Mouse (Mus musculus) thymus, adult 2 months (tissue): ENCODE data around the gene Twnk. TPM values are rescaled to one million over a fixed set of nuclear protein-coding genes. Genes with fewer than 3 reads are reported as not detected.

Experiments used
- DNase-seq: peaks from one replicate; pipeline ENCODE4 v3.0.0; 2021
- H3K27ac ChIP-seq: fragments of 200-500 bp; 2 replicates; pipeline ENCODE4 v1.5.1; 2012; ENCODE audit warnings: low read length, control low read depth; ENCODE audit not compliant: control insufficient read depth, insufficient read depth
- H3K27me3 ChIP-seq: fragments of 200-500 bp; 2 replicates; pipeline ENCODE4 v1.6.1; 2012; ENCODE audit warnings: mild to moderate bottlenecking, low read length, moderate library complexity, mixed read lengths; ENCODE audit not compliant: control insufficient read depth, insufficient read depth
- H3K36me3 ChIP-seq: fragments of 200-500 bp; 2 replicates; pipeline ENCODE4 v1.6.1; 2012; ENCODE audit warnings: mild to moderate bottlenecking, low read length, moderate library complexity; ENCODE audit not compliant: control insufficient read depth, insufficient read depth
- H3K4me1 ChIP-seq: fragments of 200-500 bp; replicated peaks from 2 replicates; pipeline ENCODE4 v1.6.1; 2012; ENCODE audit warnings: low read length; ENCODE audit not compliant: control insufficient read depth, insufficient read depth
- H3K4me3 ChIP-seq: fragments of 200-500 bp; 2 replicates; pipeline ENCODE4 v1.5.1; 2012; ENCODE audit warnings: mild to moderate bottlenecking, low read length, control low read depth, moderate library complexity; ENCODE audit not compliant: control insufficient read depth, insufficient read depth
- CTCF ChIP-seq: fragments of 200-500 bp; IDR thresholded peaks from 2 replicates; pipeline ENCODE4 v1.5.1; 2012; ENCODE audit warnings: mild to moderate bottlenecking, control low read depth, low read length, moderate library complexity, borderline replicate concordance; ENCODE audit not compliant: control insufficient read depth, poor library complexity, insufficient read depth; ENCODE audit errors: extremely low read depth
- POLR2A ChIP-seq: fragments of 200-500 bp; IDR thresholded peaks from 2 replicates; pipeline ENCODE4 v1.6.1; 2012; ENCODE audit warnings: mild to moderate bottlenecking, low read length, control low read depth, moderate library complexity; ENCODE audit not compliant: control insufficient read depth, poor library complexity, insufficient read depth; ENCODE audit errors: extremely low read depth
- WGBS: fragments of 180-500 bp; shearing (Covaris S2); methylation state at CpG from one replicate; pipeline ENCODE4 v1.1.7; 2018; 5-methylcytosine and 5-hydroxymethylcytosine counted together
- polyA plus RNA-seq: library from polyadenylated mRNA; depleted of rRNA; stranded (reverse); fragments of >200 nt; gene quantifications from 2 replicates; pipeline ENCODE4 v1.2.3, GENCODE M21; 2012

Gene Twnk
- polyA plus RNA-seq, 1 experiment: 11.6 TPM

GRCm38 (mm10) chr19:44988321-44988720 is 17.1 kb upstream of the Twnk start:
- Histone ChIP-seq H3K4me1 (peaks cover 20% of the 10 kb centered on the region), H3K27ac (no peak overlapping the region), H3K36me3 (peaks cover 1% of the 10 kb centered on the region; the same call in 1 of the 2 replicates), H3K27me3 (peaks cover 2% of the 10 kb centered on the region; the same call in 1 of the 2 replicates), H3K4me3 (no peak overlapping the region)
- TF ChIP-seq CTCF (no peak), POLR2A (no peak)
- no peak for DNase-seq
- 69% methylated on average over 9 of the region's 9 CpGs for WGBS

- Histone ChIP-seq H3K27me3 (peaks cover 2% of the 10 kb centered on the region; the same call in 1 of the 2 replicates), H3K36me3 (no peaks in the 10 kb centered on the region), H3K27ac (no peak within 1 kb of the TSS), H3K4me3 (peak within 1 kb of the TSS; percentile 43), H3K4me1 (peaks cover 20% of the 10 kb centered on the region)
- TF ChIP-seq POLR2A: no peak
- peak; percentile 47; the same call in 1 of the 2 replicates for TF ChIP-seq CTCF
- peak; percentile 46 for DNase-seq
- WGBS: 2% methylated on average over 58 of the region's 58 CpGs
Observed at GRCm38 (mm10) chr19:44988831-44989566, 16.5 kb upstream of the Twnk start, which contains the start of gene Sema4g. TSS of gene Sema4g (plus strand) at chr19:44989101.

- no peaks in the 10 kb centered on the region for H3K36me3 ChIP-seq
- DNase-seq: no peak
- WGBS: 41% methylated on average over 22 of the region's 22 CpGs
- H3K4me3 ChIP-seq: peak overlapping the region; percentile 43
- H3K4me1 ChIP-seq: peaks cover 20% of the 10 kb centered on the region
- TF ChIP-seq POLR2A: no peak
- TF ChIP-seq CTCF: no peak
- H3K27me3 ChIP-seq: peaks cover 2% of the 10 kb centered on the region; the same call in 1 of the 2 replicates
- H3K27ac ChIP-seq: no peak overlapping the region
Observed at GRCm38 (mm10) chr19:44989567-44990495, 15.6 kb upstream of the Twnk start.

GRCm38 (mm10) chr19:44991031-44991430 is 14.4 kb upstream of the Twnk start:
- no peak for TF ChIP-seq POLR2A
- no peak for TF ChIP-seq CTCF
- Histone ChIP-seq H3K4me3 (no peak overlapping the region), H3K27ac (no peak overlapping the region), H3K36me3 (no peaks in the 10 kb centered on the region), H3K4me1 (peaks cover 20% of the 10 kb centered on the region), H3K27me3 (peaks cover 2% of the 10 kb centered on the region; the same call in 1 of the 2 replicates)
- no peak for DNase-seq
- 93% methylated on average over 8 of the region's 8 CpGs for WGBS

GRCm38 (mm10) chr19:44992246-44992645 is 13.2 kb upstream of the Twnk start:
- no peak for TF ChIP-seq POLR2A
- no peak for TF ChIP-seq CTCF
- H3K36me3 ChIP-seq: no peaks in the 10 kb centered on the region
- DNase-seq: no peak
- peak overlapping the region; percentile 43 for H3K4me3 ChIP-seq
- H3K27me3 ChIP-seq: peaks cover 2% of the 10 kb centered on the region; the same call in 1 of the 2 replicates
- WGBS: 33% methylated on average over 7 of the region's 7 CpGs
- peaks cover 20% of the 10 kb centered on the region for H3K4me1 ChIP-seq
- no peak overlapping the region for H3K27ac ChIP-seq

- peaks cover 2% of the 10 kb centered on the region; the same call in 1 of the 2 replicates for H3K27me3 ChIP-seq
- H3K27ac ChIP-seq: peak overlapping the region; percentile 2; the same call in 1 of the 2 replicates
- no peak for DNase-seq
- H3K4me3 ChIP-seq: peak overlapping the region; percentile 43
- TF ChIP-seq CTCF (no peak), POLR2A (no peak)
- H3K36me3 ChIP-seq: no peaks in the 10 kb centered on the region
- 55% methylated on average over 7 of the region's 7 CpGs for WGBS
- H3K4me1 ChIP-seq: peaks cover 20% of the 10 kb centered on the region
Observed at GRCm38 (mm10) chr19:44992712-44993111, 12.8 kb upstream of the Twnk start.
